Mouse (Mus musculus) liver, postnatal 0 days (tissue): ENCODE results near the gene Ypel3.

Experiments
- CTCF ChIP-seq: sonication (generic); IDR thresholded peaks from 2 replicates; pipeline ENCODE4 v1.5.1; 2016; ENCODE audit warnings: antibody characterized with exemption, low read depth
- EP300 ChIP-seq: IDR thresholded peaks from 2 replicates; pipeline ENCODE4 v1.6.1; 2016; ENCODE audit warnings: antibody characterized with exemption, low read depth, mild to moderate bottlenecking

DNA sequence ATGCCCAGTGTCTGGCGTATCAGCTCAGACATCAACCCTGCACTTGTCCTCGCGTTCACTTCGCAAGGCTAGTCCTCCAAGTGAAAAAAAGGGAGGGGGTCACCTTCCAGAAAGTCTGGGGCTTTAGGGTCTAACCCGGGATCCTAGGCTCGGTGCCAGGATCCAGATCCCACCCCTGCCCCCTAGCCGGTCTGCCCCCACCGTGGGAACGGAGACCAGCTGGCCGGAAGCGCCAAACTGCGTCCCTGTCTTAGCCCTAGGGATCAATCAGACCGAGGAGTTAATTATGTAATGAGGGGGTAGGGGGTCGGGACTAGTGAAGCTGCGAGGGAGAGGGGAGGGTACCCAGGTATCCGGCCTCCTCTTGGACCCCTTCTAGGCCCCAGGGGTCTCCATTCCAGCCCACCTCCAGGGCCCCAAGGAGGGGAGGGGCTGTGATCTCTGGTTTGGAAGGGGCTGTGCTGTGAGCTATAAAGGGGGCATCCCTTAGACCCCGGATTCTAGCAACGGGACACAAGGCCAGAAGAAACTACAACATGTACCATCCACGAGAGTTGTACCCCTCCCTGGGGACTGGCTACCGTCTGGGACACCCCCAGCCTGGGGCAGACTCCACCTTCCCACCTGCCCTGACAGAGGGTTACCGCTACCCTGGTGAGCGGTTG is 4.3 kb downstream of the Ypel3 start, which contains the start of gene Tbx6:
- TF ChIP-seq CTCF (no peak), EP300 (no peak)
